9 mouse cellular contexts compared by ENCODE assay signal in genomic region chr14:66424141-66424540, GRCm38 (mm10).
DNase-seq lines count a peak whose midpoint lies in the region; ATAC-seq lines count a peak whose summit lies in the region.
"Had no signal": no experiment of that assay in that cellular context is flagged by ENCODE, and none has a peak within 500 bp of the region (broad histone marks: within the 10 kb centered on the region; RNA-seq: fewer than 3 reads in every experiment).

No protein-coding gene starts in this region.

- no peak for ATAC-seq in kidney, embryonic 16.5 days (ENCODE audit: low FRiP score, low TSS enrichment)
- ATAC-seq in midbrain, embryonic 16.5 days = peak; percentile 45; the same call in 1 of the 2 replicates
- ATAC-seq in monocyte, adult 5-6 weeks (replicated peaks; ENCODE audit: insufficient number of reproducible peaks, low FRiP score, low TSS enrichment, poor library complexity, severe bottlenecking) = no peak

- DNase-seq in kidney, postnatal 14 days = peak; percentile 6
- DNase-seq in embryo, embryonic 10.5 days (ENCODE audit: low spot score) = peak; percentile 33
- peak; percentile 26 to 51 for DNase-seq in frontal cortex, postnatal 36 days (ENCODE audit: low spot score in 2 of 2)
- DNase-seq in urinary bladder, adult 2 months (ENCODE audit: low spot score) = no peak
- DNase-seq in thymus, postnatal 0 days (ENCODE audit: low spot score) = no peak
- DNase-seq: cerebellum, adult 11-12 months had no signal

- H3K4me2 ChIP-seq in kidney, embryonic 16.5 days (replicated peaks; ENCODE audit: low read depth, low read length) = no peak overlapping the region
- peak overlapping the region; percentile 34 for H3K4me2 ChIP-seq in midbrain, embryonic 16.5 days (ENCODE audit: low read length)

- WGBS in kidney, embryonic 16.5 days = 21% methylated on average over 5 of the region's 5 CpGs
- 4% methylated on average over 5 of the region's 5 CpGs for WGBS in midbrain, embryonic 16.5 days

- H3K27ac ChIP-seq in kidney, embryonic 16.5 days (ENCODE audit: low read length) = no peak overlapping the region
- H3K27ac ChIP-seq in midbrain, embryonic 16.5 days (ENCODE audit: low read length) = no peak overlapping the region

- H3K27me3 ChIP-seq in kidney, embryonic 16.5 days (ENCODE audit: insufficient read depth, low read length) = no peaks in the 10 kb centered on the region
- no peaks in the 10 kb centered on the region for H3K27me3 ChIP-seq in midbrain, embryonic 16.5 days (ENCODE audit: control insufficient read depth, insufficient read depth, low read depth, low read length)

- H3K4me3 ChIP-seq in kidney, embryonic 16.5 days (ENCODE audit: low read length) = no peak overlapping the region
- no peak overlapping the region for H3K4me3 ChIP-seq in midbrain, embryonic 16.5 days (ENCODE audit: low read depth, low read length)

- no peaks in the 10 kb centered on the region for H3K4me1 ChIP-seq in kidney, embryonic 16.5 days (ENCODE audit: insufficient read depth, low read length)
- peaks cover 5% of the 10 kb centered on the region for H3K4me1 ChIP-seq in midbrain, embryonic 16.5 days (ENCODE audit: control insufficient read depth, insufficient read depth, low read length)

- no peaks in the 10 kb centered on the region for H3K9me3 ChIP-seq in kidney, embryonic 16.5 days (ENCODE audit: low read length)
- H3K9me3 ChIP-seq in midbrain, embryonic 16.5 days (replicated peaks; ENCODE audit: control insufficient read depth, low read length, poor library complexity, severe bottlenecking) = peaks cover 3% of the 10 kb centered on the region; the same call in 1 of the 2 replicates

- no peaks in the 10 kb centered on the region for H3K36me3 ChIP-seq in kidney, embryonic 16.5 days (ENCODE audit: insufficient read depth, low read length)
- H3K36me3 ChIP-seq in midbrain, embryonic 16.5 days (ENCODE audit: control insufficient read depth, insufficient read depth, low read length) = no peaks in the 10 kb centered on the region

- H3K9ac ChIP-seq in kidney, embryonic 16.5 days (replicated peaks; ENCODE audit: low read length) = no peak overlapping the region
- H3K9ac ChIP-seq in midbrain, embryonic 16.5 days (ENCODE audit: low read depth, low read length) = no peak overlapping the region

Comparison
In these comparisons a context has a peak if more than half of its experiments do, and no peak if none do; other contexts are left out.
1. DNase-seq: peak in kidney, postnatal 14 days (single experiment), embryo, embryonic 10.5 days (single experiment) and frontal cortex, postnatal 36 days (2 of 2); none in urinary bladder, adult 2 months (single experiment) and thymus, postnatal 0 days (single experiment).